Mouse (Mus musculus): ENCODE data around the gene Chst13.

Gene Chst13

DNA sequence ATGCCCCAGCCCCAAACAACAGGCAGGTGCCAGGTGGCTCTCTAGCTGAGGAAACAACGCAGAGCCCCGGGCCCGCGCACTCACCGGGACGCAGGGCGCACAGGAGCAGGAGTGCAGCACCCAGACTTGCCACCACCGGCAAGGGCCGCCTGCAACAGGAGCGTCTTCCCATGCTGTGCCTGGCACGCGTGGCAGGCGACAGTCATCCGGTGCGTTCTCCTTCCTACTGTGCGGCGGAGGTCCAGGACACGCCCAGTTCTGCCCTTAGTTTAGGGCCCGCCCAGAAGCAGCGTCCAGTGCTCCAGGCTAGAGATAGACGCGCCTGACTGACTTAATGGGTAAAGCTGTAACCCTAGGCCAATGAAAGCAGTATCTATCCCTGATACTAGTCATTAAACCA, at the start of gene Chst13:
Gene Chst13, minus strand, starts transcription at position 195 of the 400 bp plus-strand sequence.
- no peak for DNase-seq

DNA sequence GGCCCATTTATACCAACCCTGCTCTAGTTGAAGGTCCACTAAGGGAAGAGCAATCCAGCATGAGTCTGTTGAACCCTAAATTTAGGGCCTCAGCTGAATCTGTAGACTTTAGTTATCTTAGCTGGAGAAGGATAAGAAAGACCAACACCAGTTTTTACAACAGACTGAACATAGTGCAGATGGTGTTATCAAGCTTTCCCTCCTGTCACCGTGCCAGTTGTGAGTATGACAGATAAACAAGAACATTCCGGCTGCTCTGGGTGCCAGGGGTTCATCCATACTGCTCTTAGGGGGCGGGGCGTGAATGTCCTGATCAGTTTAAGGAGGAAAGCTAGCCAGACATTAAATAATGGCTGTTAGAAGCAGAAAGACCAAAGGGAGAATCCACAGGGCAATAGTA, 49.7 kb upstream of the Chst13 start:
- DNase-seq = peak; percentile 29

DNA sequence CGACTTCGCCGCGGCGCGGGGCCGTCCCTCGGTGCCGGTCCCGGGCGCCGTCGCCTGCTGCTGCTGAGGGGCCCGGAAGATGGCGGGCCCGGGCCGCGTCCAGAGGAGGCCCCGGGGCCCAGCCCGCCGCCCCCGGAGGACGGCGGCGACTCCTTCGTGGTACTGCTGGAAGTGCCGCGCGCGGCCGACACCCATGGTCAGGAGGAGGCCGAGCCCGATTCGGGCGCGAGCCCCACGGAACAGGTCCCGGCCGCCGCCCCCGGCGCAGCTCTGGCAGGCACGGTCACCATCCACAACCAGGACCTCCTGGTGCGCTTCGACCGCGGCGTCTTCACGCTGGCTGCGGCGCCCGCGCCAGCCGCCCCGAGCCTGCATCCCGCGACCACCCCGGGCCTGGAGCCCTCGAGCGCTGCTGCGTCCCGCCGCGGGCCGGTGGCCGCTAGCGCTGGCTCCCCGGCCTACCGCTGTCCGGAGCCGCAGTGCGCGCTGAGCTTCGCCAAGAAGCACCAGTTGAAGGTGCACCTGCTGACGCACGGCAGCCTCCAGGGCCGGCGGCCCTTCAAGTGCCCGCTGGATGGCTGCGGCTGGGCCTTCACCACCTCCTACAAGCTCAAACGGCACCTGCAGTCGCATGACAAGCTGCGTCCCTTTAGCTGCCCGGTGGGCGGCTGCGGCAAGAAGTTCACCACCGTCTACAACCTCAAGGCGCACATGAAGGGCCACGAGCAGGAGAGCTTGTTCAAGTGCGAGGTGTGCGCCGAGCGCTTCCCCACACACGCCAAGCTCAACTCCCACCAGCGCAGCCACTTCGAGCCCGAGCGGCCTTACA, 45.0 kb upstream of the Chst13 start:
- DNase-seq = peak; percentile 26

- DNase-seq = peak; percentile 99
Measured at GRCm38 (mm10) chr6:90368976-90369724, 44.2 kb upstream of the Chst13 start, which contains the start of gene Zxdc. Zxdc (plus strand) TSS chr6:90369492.

- no peak for DNase-seq
Measured at GRCm38 (mm10) chr6:90363301-90363700, 38.3 kb upstream of the Chst13 start.

- no peak for DNase-seq
Measured at GRCm38 (mm10) chr6:90360922-90361614, 36.1 kb upstream of the Chst13 start.

DNA sequence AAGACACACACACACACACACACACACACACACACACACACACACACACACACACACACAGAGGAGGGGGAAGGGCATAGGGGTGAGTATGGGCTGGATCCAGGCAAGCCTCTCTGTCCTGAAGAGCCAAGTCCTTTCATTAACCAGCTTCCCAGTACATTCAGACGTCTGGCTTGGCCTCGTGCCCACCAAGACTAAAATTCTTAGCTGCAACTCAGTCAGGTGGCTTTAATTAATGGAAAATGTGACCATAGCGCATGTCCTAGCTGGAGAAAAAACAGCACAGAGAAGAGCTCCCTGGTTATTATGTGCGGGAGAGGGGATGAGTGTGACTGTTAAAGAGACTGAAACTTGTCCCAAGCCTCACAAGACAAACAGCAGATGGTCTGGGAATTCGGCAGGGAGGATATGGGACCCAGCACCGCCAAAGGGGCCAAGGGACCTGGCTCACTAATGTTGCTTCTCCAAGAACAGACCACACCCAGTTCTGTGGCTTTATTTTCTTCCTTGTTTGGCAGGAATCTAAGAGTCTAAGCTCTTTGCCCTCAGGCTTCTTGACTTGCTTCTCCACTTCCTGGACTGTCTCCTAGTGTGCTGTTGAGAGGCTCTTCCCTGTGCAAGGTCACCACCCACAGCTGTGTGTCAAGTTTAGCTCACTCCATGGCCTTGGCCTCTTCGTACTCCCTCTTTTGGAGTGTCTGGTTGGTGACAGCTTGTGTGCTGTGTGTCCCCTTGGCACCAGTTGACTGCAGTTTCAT, 35.2 kb upstream of the Chst13 start:
- peak; percentile 26 for DNase-seq

- no peak for DNase-seq
Measured at GRCm38 (mm10) chr6:90359445-90359844, 34.5 kb upstream of the Chst13 start.

- DNase-seq = no peak
Measured at GRCm38 (mm10) chr6:90358142-90358541, 33.2 kb upstream of the Chst13 start.

DNA sequence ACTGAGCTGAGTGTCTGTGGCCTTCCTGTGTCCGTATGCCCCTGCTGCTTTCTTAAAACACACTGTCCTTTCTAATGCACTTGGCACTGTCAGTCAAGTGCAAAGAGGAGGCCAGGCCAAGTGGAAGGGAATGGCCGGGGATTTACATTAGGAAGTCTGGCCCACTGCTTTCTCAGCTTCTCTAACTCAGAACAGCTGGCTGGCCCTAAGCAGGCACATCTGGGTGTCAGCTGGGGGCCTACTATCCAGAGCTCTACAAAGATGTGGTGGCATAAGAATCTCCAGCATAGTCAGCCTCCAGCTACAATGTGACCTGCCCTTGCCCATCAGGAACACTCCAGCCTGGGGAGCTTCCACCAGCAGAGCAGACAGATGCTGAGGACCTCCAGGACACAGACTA, 25.0 kb upstream of the Chst13 start:
- no peak for DNase-seq

DNA sequence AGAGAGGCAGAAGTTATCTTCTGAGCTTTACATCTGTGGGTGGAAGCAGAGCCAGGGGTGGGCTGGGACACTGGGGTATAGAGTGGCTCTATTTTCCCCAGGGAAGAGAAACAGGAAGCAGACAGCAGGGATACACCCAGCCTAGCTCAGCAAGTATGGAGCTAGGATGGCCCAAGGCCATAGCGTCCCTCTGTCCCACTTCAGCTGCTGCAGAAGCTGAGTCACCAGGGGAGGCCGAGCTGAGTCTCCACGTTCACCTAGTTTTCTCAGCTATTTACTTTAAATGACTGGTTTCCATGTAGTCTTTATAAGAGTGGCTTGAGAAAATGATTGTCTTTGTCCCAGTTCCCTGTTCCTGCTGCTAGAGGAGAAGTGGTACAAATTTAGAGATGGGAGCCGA, 23.5 kb upstream of the Chst13 start:
- no peak for DNase-seq

- no peak for DNase-seq
Measured at GRCm38 (mm10) chr6:90347183-90347582, 22.2 kb upstream of the Chst13 start.

- no peak for DNase-seq
Measured at GRCm38 (mm10) chr6:90342343-90342742, 17.4 kb upstream of the Chst13 start.

- DNase-seq = no peak
Measured at GRCm38 (mm10) chr6:90334244-90334643, 9.3 kb upstream of the Chst13 start.

DNA sequence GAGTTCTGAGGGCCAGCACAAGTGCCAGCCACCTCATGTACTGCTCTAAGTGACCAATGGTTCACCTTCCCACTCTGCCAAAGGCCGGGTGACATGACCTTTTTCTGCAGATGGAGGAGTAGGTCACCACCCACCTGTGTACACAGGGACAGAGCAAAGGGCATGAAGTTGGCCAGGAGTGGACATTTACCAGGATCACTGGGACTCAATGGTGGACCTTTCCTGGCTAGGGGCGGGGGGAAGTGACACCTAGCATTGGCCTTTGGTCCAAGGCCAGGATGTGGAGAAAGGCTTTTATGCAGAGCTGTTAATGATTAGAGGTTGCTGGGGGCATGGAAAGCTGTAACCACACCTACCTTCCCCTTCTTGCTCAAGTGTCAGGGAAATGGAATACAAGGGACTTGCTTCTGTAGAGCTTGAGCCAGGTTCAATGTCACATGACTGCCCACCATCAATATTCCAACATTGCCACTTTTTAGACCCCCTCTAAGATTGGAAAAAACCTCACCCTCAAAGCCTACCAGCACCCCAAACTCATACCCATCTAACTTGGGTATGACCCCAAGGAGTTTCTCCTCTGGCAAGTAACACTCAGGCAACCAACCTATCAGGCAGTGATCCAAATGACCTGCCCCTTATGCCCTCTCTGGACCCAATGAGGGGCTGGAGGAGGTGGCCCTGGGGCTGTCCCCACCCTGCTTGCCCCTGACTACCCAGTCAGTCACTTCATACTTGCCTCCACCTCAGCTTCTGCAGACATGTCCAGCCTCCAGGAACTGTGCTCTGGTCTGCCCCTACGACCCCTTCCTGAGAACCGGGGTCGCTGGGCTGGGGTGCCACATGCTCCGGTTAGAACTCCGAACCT, 7.8 kb upstream of the Chst13 start, which contains the start of gene Uroc1:
Gene Uroc1, plus strand, starts transcription at position 724 of the 865 bp plus-strand sequence.
- DNase-seq = no peak

GRCm38 (mm10) chr6:90329953-90330352, 5.0 kb upstream of the Chst13 start:
- peak; percentile 86 for DNase-seq

DNA sequence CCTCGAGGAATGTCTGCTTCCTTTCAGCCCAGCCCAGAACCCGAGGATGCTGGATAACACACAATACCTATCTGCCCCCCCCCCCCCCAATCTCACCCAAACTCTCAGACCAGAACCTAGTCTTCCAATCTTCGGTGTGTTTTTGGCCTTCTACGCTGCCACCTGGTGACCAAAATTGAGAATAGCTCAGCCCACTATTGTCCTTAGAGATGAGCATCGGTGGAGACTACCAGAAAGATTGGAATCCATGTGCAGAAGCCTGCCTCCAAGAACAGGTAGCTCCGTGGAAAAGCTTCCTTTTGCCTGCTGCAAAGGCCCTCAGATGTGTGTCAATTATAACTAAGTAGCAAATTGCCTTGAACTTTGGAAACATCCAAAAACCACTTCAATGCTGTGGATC, 2.7 kb upstream of the Chst13 start:
- peak; percentile 16 for DNase-seq

- no peak for DNase-seq
Measured at GRCm38 (mm10) chr6:90324463-90324862, 522 bp downstream of the Chst13 start.

DNA sequence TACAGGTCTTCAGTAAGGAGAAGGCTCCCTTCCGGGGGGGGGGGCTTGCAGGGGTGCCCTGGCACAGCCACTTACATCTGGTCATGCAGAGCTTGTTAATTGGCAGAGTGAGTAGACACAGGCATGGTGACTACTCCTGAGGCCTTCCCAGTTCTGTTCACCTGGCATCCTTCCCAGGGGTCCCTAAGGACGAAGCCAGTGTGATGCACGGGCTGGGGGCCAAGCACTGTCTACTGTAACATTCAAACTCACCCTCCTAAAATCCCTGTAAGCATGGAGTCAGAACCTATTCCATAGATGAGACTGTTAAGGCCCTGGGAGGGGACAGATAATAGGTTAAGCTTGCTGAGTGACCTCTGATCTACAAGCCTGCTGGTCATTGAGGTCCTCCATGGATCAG, 959 bp downstream of the Chst13 start:
- DNase-seq = no peak

GRCm38 (mm10) chr6:90321811-90322210, 3.2 kb downstream of the Chst13 start:
- DNase-seq = no peak

DNA sequence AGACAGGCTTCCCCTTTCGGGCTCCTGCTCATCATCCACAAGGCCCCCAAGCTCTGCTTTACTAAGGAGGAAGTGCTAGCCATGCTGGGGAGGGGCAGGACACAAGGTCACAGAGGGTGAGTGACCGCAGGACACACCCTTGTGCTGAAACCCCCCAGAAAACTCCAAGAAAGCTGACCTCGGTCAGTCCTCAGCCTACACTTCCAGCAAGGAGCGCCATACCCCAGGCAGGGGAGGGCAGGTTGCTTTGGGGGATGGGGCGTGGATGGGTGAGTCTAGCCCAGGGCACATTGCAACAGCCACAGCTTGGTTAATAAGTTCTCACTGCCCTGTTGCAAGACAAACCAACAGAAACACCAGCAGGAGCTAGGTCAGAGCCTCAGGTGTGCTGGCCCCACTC, 4.6 kb downstream of the Chst13 start:
- no peak for DNase-seq
